Mouse (Mus musculus) T-helper 1 cell (primary cell): ENCODE data around the gene Ank2.
"Not testable (repeated sequence)": the region's sequence is repeated elsewhere in the genome, so short reads cannot be mapped to it uniquely, and the experiment has no call there.

Experiments used
- in situ Hi-C: fragments of 300-600 bp; cut with MboI, MseI; formaldehyde crosslinking; loops from one replicate; pipeline ENCODE4 v1.15.1; 2025; ENCODE audit warnings: high pct_unique_total_duplicates

The Ank2 gene

DNA sequence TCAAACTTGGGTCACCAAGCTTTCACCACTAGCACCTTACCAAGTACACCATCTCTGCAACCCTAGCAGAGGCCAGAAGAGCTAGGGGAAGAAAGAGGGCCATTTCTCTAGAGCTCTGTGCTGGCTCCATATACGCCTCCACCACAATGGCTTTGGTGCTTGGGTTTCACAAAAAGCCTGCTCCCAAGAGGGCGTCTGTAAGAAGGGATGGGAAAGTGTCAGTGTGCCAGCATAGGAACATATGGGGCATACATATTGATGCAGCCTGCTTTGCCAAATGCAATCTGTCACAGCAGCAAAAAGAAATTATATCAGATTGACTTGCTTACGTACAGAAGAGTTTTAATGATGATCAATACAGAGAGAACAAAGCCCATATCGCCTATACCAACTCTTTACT, 82.2 kb downstream of the Ank2 start:
- in situ Hi-C loops: no loop called here

DNA sequence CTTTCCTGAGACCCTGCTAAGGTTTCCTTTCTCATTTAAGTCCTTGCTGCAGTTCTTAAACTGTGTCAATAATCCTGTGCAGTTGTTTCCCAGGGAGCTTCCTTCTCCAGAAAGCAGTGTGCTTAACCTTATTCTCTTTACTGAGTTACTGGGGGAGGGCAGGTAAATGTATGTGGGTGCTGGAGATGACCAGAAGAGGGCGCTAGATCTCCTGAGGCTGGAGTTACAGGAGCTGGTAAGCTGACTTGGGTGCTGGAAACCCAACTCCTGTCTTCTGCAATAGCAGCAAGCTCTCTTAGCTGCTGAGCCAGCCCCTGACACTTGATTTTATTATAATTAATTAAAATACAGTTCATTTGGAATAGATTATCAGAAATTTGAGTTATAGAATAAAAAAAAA, 84.7 kb downstream of the Ank2 start:
- in situ Hi-C loops: no loop called here

DNA sequence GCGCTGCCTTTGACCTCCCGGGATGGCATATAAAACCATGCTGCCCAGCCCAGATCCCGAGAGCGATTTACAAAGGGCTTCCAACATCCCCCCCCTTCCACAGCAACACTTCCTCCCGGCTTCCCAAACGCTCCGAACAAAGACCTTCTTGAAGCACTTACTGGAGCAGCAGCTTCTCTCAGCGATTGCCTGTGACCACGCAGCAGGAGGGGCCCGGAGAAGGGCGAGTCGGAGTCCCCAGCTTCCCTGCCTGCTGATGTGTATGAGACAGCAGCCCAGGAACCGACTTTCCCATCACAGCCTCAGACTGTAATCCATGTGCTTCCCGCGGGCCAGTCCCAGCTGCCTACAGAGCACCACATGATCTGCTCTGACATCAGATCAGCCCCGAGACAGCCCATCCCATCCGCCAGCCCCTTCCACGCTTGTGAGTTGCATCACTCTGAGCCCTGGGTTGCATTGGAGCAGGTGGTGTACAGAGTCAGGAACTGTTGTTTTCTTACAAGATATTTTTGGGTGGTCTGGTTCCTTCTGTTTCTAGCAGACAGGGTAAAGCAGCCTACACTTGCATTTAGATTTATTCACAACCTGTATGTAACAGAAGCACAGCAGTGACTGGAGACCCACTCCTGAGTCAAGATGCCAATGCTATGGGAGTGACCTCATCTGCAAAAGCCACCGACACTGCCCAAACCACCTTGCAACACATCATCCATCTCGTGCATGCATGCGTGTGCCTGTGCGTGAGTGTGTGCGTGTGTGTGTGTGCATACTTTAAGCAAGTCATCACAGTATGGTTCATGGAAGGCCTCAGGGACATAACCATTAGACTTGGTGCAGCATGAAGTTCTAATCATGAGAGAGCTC, 90.2 kb downstream of the Ank2 start:
- in situ Hi-C loops: no loop called here

DNA sequence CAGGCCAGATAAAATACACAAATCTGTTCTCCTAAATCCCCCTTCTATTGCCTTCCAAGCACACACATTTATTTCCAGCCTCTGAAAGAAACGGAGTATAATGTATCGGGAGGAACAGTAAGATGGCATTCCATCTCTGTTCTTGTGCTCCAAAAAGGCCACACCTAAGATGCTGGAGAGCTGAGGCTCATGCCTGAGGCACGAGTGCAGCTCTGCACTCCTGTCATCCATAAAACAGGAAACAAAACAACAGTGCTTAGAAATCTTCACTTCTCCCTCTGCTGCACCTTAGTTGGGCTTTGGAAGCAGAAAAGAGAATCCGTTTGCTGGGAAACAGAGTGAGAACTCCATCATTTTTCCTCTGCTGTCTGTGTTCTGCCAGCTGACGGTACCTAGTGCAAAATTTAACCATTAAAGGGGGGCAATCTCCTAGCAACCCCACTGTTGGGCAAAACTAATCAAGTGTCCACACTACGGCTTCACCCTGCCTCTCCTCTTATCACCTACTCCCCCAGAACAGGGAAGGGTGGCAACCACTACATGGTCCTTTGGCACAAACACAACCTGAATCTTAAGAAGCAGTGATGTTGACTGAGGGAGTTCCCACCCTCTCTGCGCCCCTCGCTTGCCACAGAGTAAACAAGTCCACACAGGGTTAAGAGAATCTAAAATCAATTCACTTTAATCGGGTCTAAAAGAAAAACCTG, 91.1 kb downstream of the Ank2 start:
- in situ Hi-C loops: no loop called here

DNA sequence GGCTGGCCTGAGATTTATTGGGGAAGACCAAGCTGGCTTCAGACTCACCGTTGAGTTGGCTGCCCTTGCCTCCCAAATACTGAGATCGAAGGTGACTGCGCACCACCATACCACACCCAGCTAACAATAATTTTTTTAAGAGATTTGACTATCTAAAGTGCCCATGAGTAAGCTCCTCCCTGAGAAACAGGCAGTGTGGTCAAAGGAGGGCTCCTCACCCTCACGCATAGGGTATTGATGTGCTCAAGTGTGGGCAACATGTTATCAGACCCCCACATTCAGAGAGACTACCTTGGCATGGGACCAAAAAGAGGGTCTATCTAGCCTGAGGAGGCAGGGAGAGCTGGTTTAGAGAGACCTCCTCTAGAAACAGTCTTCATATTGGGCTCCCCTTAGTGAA, 92.3 kb downstream of the Ank2 start:
- in situ Hi-C loops: no loop called here

DNA sequence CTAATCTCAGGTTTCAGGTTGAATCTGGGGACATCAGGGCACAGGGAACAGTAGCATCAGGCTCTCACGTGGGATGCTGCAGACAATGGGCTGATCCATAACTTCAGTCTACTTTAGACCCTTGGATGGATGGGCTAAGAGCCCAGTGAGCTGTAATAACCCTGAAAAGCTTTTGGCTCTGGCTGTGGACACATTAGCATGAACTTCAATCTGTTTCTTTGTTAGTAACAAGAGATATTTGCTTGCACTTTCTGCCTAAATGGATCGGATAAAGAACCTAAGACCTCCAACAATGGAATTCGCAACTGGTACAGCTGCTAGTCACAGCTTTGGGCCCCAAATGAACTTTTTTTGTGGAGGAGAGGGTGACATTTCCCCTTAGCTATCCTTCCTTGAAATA, 94.8 kb downstream of the Ank2 start:
- in situ Hi-C loops: no loop called here

GRCm38 (mm10) chr3:127400976-127401375, 98.2 kb downstream of the Ank2 start:
- in situ Hi-C loops: no loop called here

DNA sequence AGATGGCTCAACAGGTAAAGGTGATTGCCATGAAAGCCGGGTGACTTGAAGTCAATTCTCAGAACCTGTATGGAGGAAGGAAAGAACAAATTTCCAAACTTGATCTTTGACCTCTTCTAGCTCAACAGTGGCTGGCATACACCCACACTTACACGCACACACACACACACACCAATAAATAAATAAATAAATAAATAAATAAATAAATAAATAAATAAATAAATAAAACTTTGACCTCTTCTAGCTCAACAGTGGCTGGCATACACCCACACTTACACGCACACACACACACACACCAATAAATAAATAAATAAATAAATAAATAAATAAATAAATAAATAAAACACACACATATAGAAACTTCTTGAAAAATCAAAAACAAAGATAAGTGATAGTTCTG, 98.7 kb downstream of the Ank2 start:
- in situ Hi-C loops: not testable (repeated sequence)

GRCm38 (mm10) chr3:127397774-127398173, 101.4 kb downstream of the Ank2 start:
- in situ Hi-C loops: no loop called here

DNA sequence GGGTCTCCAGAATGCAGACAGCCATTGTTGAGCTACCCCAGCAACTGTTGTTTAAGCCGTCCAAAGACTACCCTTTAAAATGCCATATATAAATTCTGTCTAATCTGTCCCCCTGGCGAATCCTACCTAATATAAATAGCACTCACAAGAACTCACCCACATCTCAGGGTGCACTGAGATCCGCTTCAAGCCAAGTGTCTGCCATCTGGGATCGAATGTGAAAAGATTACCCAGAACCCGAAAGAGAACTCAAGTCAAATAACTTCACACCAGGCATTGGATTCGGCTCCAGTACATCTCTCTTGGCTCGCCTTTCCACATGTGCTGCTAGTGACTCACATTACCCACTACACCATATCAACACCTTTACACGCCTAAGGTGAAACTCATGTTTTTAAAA, 103.9 kb downstream of the Ank2 start:
- in situ Hi-C loops: no loop called here

- in situ Hi-C loops: no loop called here
These were observed 112.1 kb downstream of the Ank2 start for GRCm38 (mm10) chr3:127387016-127387517.

DNA sequence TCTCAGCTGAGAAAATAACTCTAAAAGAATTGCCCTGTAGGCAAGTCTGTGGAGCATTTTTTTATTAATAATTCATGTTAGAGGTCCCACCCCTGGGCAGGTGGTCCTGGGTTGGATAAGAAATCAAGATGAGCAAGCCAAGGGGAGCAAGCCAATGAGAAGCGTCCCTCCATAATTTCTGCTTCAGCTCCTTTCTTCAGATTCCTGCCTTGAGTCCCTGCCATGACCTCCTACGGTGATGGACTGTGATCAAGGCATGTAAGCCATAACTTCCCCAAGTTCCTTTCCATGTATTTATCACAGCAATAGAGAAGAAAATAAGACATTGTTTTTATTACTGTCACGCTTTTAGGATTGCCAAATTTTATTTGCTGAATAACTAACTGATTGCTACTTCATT, 115.9 kb downstream of the Ank2 start:
- in situ Hi-C loops: no loop called here

GRCm38 (mm10) chr3:127376901-127377460, 122.2 kb downstream of the Ank2 start:
- in situ Hi-C loops: no loop called here

- in situ Hi-C loops: no loop called here
These were observed 123.0 kb downstream of the Ank2 start for GRCm38 (mm10) chr3:127375956-127376660.

DNA sequence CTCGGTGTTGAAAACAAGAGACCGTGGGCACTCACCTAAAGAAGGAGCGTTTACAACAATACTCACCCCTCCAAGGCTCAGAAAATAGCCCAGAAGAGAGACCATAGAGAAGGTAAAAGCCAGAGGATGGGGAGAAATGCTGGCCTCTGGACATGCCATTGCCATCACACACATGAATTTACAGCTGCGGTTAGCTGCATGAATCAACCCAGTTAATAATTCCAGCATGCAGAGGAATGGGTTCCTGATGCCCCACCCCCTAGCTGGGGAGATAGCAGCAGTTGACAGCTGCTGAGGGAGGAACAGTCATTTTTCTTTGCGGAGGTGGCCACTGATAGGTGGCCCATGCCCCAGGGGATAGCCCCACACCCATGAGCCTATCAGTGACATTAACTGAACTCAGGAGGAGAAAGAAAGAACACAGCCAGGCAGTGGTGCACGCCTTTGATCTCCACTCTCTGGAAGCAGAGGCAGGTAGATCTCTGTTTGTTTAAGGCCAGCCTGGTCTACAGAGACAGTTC, 124.9 kb downstream of the Ank2 start:
- in situ Hi-C loops: no loop called here

DNA sequence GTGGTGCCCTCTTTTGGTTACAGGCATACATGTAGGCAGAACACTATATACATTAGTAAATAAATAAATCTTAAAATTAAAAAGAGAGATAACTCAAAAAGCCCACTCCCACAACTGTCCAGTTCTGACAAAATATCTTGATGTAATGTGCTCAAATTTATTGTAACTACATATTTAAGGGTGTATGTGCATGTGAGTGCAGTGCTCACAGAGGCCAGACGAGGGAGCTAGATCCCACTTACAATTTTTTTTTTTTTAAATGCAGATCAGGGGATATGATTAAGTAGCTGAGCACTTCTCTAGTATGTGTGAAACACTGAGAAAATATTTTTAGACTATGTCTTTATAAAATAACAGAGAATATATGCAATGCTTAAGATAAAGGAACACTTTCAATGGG, 127.4 kb downstream of the Ank2 start:
- in situ Hi-C loops: no loop called here

- in situ Hi-C loops: no loop called here
These were observed 129.6 kb downstream of the Ank2 start for GRCm38 (mm10) chr3:127369529-127369928.

DNA sequence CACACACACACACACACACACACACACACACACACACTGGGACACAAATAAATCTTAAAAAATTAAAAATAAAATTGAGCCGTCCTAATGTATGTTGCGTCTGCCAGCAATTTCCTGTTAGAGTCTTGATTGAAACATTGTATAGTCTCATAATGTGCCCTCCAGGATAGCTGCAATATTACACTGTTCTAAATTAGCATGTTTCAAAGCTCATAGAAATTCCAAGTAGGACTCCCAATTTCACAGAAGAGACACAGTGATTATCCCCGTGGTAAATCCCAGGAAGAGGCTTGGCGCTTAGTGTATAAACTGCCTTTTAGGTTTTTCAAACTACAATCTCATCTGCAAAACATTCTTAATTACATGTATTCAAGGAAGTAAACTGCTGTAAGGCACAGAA, 131.7 kb downstream of the Ank2 start:
- in situ Hi-C loops: no loop called here

- in situ Hi-C loops: no loop called here
These were observed 135.6 kb downstream of the Ank2 start for GRCm38 (mm10) chr3:127363512-127363911.

GRCm38 (mm10) chr3:127362611-127363393, 136.3 kb downstream of the Ank2 start:
- in situ Hi-C loops: no loop called here

DNA sequence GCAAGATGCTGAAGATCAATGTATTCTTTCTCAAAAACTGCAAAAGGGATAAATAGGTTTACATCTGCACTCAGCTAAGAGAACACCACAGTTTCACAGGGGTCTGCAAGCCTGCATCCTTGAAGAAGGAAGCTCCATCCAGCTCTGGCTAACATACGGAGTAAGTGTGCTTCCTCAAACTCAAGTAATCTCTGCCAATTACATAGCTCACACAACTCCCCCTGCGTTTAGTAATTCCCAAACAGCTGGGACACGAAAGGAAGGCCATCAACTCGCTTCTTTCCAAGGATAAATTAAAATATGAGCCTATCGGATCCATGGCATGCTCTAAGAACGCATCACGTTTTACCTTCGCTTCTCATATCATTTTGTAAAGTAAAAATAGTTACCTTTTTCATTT, 137.3 kb downstream of the Ank2 start:
- in situ Hi-C loops: no loop called here
